Mouse (Mus musculus): Measurements from ENCODE around the gene Pmpcb. TPM values are rescaled to one million over a fixed set of nuclear protein-coding genes. Genes with fewer than 3 reads are reported as not detected.
"Not testable (repeated sequence)": the region's sequence is repeated elsewhere in the genome, so short reads cannot be mapped to it uniquely, and the experiment has no call there.

Pmpcb gene
- 54.9 and 59.1 TPM in 2 replicates for polyA plus RNA-seq (2012; rRNA removed)

GRCm38 (mm10) chr5:21736956-21737585 lies at the start of gene Pmpcb:
Pmpcb (plus strand) TSS chr5:21737141.
- Histone ChIP-seq H3K4me1 (ENCODE audit: control insufficient read depth, insufficient read depth, low read length) (peaks cover 5% of the 10 kb centered on the region), H3K4me3 (ENCODE audit: insufficient read depth, low read length) (peak within 1 kb of the TSS; percentile 72), H3K27ac (ENCODE audit: insufficient read depth, low read length) (no peak within 1 kb of the TSS)
- TF ChIP-seq CTCF (IDR thresholded peaks at IDR 0.05; ENCODE audit: extremely low read depth, insufficient read depth, low read length), result peak; percentile 82
- peak; percentile 56; the same call in 1 of the 2 replicates for TF ChIP-seq POLR2A (IDR thresholded peaks at IDR 0.05; ENCODE audit: extremely low read depth, insufficient read depth, low read length)

- H3K4me1 ChIP-seq (ENCODE audit: control insufficient read depth, insufficient read depth, low read length), result no peaks in the 10 kb centered on the region
- H3K4me3 ChIP-seq (ENCODE audit: insufficient read depth, low read length), result no peak overlapping the region
- TF ChIP-seq POLR2A (IDR thresholded peaks at IDR 0.05; ENCODE audit: extremely low read depth, insufficient read depth, low read length), result no peak
- TF ChIP-seq CTCF (IDR thresholded peaks at IDR 0.05; ENCODE audit: extremely low read depth, insufficient read depth, low read length), result no peak
- no peak overlapping the region for H3K27ac ChIP-seq (ENCODE audit: insufficient read depth, low read length)
These were observed 44.7 kb upstream of the Pmpcb start for GRCm38 (mm10) chr5:21692230-21692629.

GRCm38 (mm10) chr5:21693372-21693870 lies 43.5 kb upstream of the Pmpcb start:
- no peaks in the 10 kb centered on the region for H3K4me1 ChIP-seq (ENCODE audit: control insufficient read depth, insufficient read depth, low read length)
- TF ChIP-seq POLR2A (IDR thresholded peaks at IDR 0.05; ENCODE audit: extremely low read depth, insufficient read depth, low read length), result no peak
- no peak for TF ChIP-seq CTCF (IDR thresholded peaks at IDR 0.05; ENCODE audit: extremely low read depth, insufficient read depth, low read length)
- no peak overlapping the region for H3K4me3 ChIP-seq (ENCODE audit: insufficient read depth, low read length)
- H3K27ac ChIP-seq (ENCODE audit: insufficient read depth, low read length), result no peak overlapping the region

- Histone ChIP-seq H3K4me3 (ENCODE audit: insufficient read depth, low read length) (no peak overlapping the region), H3K4me1 (ENCODE audit: control insufficient read depth, insufficient read depth, low read length) (no peaks in the 10 kb centered on the region), H3K27ac (ENCODE audit: insufficient read depth, low read length) (no peak overlapping the region)
- TF ChIP-seq POLR2A (IDR thresholded peaks at IDR 0.05; ENCODE audit: extremely low read depth, insufficient read depth, low read length), result no peak
These were observed 42.0 kb upstream of the Pmpcb start for GRCm38 (mm10) chr5:21694854-21695490.

- not testable (repeated sequence) for H3K27ac ChIP-seq (ENCODE audit: insufficient read depth, low read length); H3K4me3 ChIP-seq (ENCODE audit: insufficient read depth, low read length); H3K4me1 ChIP-seq (ENCODE audit: control insufficient read depth, insufficient read depth, low read length)
These were observed 37.4 kb upstream of the Pmpcb start for GRCm38 (mm10) chr5:21699555-21699954.

- no peak overlapping the region for H3K27ac ChIP-seq (ENCODE audit: insufficient read depth, low read length)
- no peaks in the 10 kb centered on the region for H3K4me1 ChIP-seq (ENCODE audit: control insufficient read depth, insufficient read depth, low read length)
- TF ChIP-seq POLR2A (IDR thresholded peaks at IDR 0.05; ENCODE audit: extremely low read depth, insufficient read depth, low read length) (no peak), CTCF (IDR thresholded peaks at IDR 0.05; ENCODE audit: extremely low read depth, insufficient read depth, low read length) (no peak)
- H3K4me3 ChIP-seq (ENCODE audit: insufficient read depth, low read length), result peak overlapping the region; percentile 57
These were observed 36.6 kb upstream of the Pmpcb start for GRCm38 (mm10) chr5:21700272-21700821.

- H3K4me1 ChIP-seq (ENCODE audit: control insufficient read depth, insufficient read depth, low read length), result no peaks in the 10 kb centered on the region
- H3K4me3 ChIP-seq (ENCODE audit: insufficient read depth, low read length), result peak overlapping the region; percentile 57
- H3K27ac ChIP-seq (ENCODE audit: insufficient read depth, low read length), result peak overlapping the region; percentile 5; the same call in 1 of the 2 replicates
- TF ChIP-seq POLR2A (IDR thresholded peaks at IDR 0.05; ENCODE audit: extremely low read depth, insufficient read depth, low read length) (no peak), CTCF (IDR thresholded peaks at IDR 0.05; ENCODE audit: extremely low read depth, insufficient read depth, low read length) (no peak)
These were observed 36.0 kb upstream of the Pmpcb start for GRCm38 (mm10) chr5:21700934-21701333.

GRCm38 (mm10) chr5:21701351-21702008 lies 35.5 kb upstream of the Pmpcb start, which contains the start of gene Napepld:
Napepld (minus strand) TSS chr5:21701396.
- TF ChIP-seq POLR2A (IDR thresholded peaks at IDR 0.05; ENCODE audit: extremely low read depth, insufficient read depth, low read length), result peak; percentile 95
- no peak for TF ChIP-seq CTCF (IDR thresholded peaks at IDR 0.05; ENCODE audit: extremely low read depth, insufficient read depth, low read length)
- no peaks in the 10 kb centered on the region for H3K4me1 ChIP-seq (ENCODE audit: control insufficient read depth, insufficient read depth, low read length)
- peak within 1 kb of the TSS; percentile 57 for H3K4me3 ChIP-seq (ENCODE audit: insufficient read depth, low read length)
- peak within 1 kb of the TSS; percentile 98 for H3K27ac ChIP-seq (ENCODE audit: insufficient read depth, low read length)

- TF ChIP-seq POLR2A (IDR thresholded peaks at IDR 0.05; ENCODE audit: extremely low read depth, insufficient read depth, low read length) (no peak), CTCF (IDR thresholded peaks at IDR 0.05; ENCODE audit: extremely low read depth, insufficient read depth, low read length) (no peak)
- peak overlapping the region; percentile 98 for H3K27ac ChIP-seq (ENCODE audit: insufficient read depth, low read length)
- H3K4me1 ChIP-seq (ENCODE audit: control insufficient read depth, insufficient read depth, low read length), result no peaks in the 10 kb centered on the region
- H3K4me3 ChIP-seq (ENCODE audit: insufficient read depth, low read length), result peak overlapping the region; percentile 57
These were observed 35.0 kb upstream of the Pmpcb start for GRCm38 (mm10) chr5:21702009-21702364.

Data from cortical plate, adult 2 months (tissue).